Mouse (Mus musculus) kidney, embryonic 16.5 days (tissue): ENCODE results near the gene Ovol3. TPM values are rescaled to one million over a fixed set of nuclear protein-coding genes. Genes with fewer than 3 reads are reported as not detected.
A peak's percentile ranks its signal among the peaks of the same experiment; 100 is the strongest.

Experiments used
- ATAC-seq: fragments of 200-750 bp; cut with Nextera tagmentation; 2 replicates; pipeline ENCODE4 v1.8.0; 2017; ENCODE audit warnings: moderate TSS enrichment; ENCODE audit not compliant: low FRiP score, low TSS enrichment
- H3K27ac ChIP-seq: fragments of 300-500 bp; sonication (generic); 2 replicates; pipeline ENCODE4 v1.5.1; 2014; ENCODE audit warnings: low read length
- H3K27me3 ChIP-seq: fragments of 300-500 bp; sonication (generic); 2 replicates; pipeline ENCODE4 v1.6.1; 2014; ENCODE audit warnings: low read length, control low read depth, mixed read lengths; ENCODE audit not compliant: insufficient read depth
- H3K36me3 ChIP-seq: fragments of 300-500 bp; sonication (generic); 2 replicates; pipeline ENCODE4 v1.6.1; 2014; ENCODE audit warnings: low read length, control low read depth, mixed read lengths; ENCODE audit not compliant: insufficient read depth
- H3K4me1 ChIP-seq: fragments of 300-500 bp; sonication (generic); 2 replicates; pipeline ENCODE4 v1.6.1; 2014; ENCODE audit warnings: low read length, control low read depth, mixed read lengths; ENCODE audit not compliant: insufficient read depth
- H3K4me2 ChIP-seq: fragments of 300-500 bp; sonication (generic); replicated peaks from 2 replicates; pipeline ENCODE4 v1.6.1; 2014; ENCODE audit warnings: low read depth, low read length
- H3K4me3 ChIP-seq: fragments of 300-500 bp; sonication (generic); 2 replicates; pipeline ENCODE4 v1.5.1; 2014; ENCODE audit warnings: mild to moderate bottlenecking, low read length
- H3K9ac ChIP-seq: fragments of 300-500 bp; sonication (generic); replicated peaks from 2 replicates; pipeline ENCODE4 v1.6.1; 2014; ENCODE audit warnings: low read length
- H3K9me3 ChIP-seq: fragments of 300-500 bp; sonication (generic); 2 replicates; pipeline ENCODE4 v1.6.1; 2016; ENCODE audit warnings: low read length, control low read depth
- WGBS: fragments of 180-500 bp; shearing (Covaris S2); extraction: QIAGEN DNeasy Blood & Tissue Kit; methylation state at CpG from one replicate; pipeline ENCODE4 v1.1.7; 2014; 5-methylcytosine and 5-hydroxymethylcytosine counted together
- polyA plus RNA-seq: library from polyadenylated mRNA; unstranded; fragments of >200 nt; fragmentation: Nextera tagmentation; extraction: Ambion mirVana; gene quantifications from 2 replicates; pipeline ENCODE4 v1.2.1, GENCODE M21; 2015

Ovol3 gene
- polyA plus RNA-seq, 1 experiment from 2014 or later, result not detected

GRCm38 (mm10) chr7:30231669-30232454 lies 3.7 kb downstream of the Ovol3 start, which contains the start of the genes Polr2i and Tbcb:
Polr2i (plus strand) TSS chr7:30231948.
Tbcb (minus strand) TSS chr7:30232272.
- under 1% methylated on average over 67 of the region's 67 CpGs for WGBS
- peaks cover 17% of the 10 kb centered on the region for H3K36me3 ChIP-seq
- H3K4me2 ChIP-seq, result peak within 1 kb of the TSS; percentile 75
- H3K9ac ChIP-seq, result peak within 1 kb of the TSS; percentile 83
- H3K4me1 ChIP-seq, result peaks cover 17% of the 10 kb centered on the region
- no peaks in the 10 kb centered on the region for H3K9me3 ChIP-seq
- H3K27ac ChIP-seq, result peak within 1 kb of the TSS; percentile 98
- peak within 1 kb of the TSS; percentile 77 for H3K4me3 ChIP-seq
- ATAC-seq, result peak; percentile 95
- no peaks in the 10 kb centered on the region for H3K27me3 ChIP-seq

- Histone ChIP-seq H3K9ac (peak overlapping the region; percentile 83), H3K4me2 (peak overlapping the region; percentile 75), H3K27me3 (no peaks in the 10 kb centered on the region), H3K9me3 (no peaks in the 10 kb centered on the region), H3K27ac (no peak overlapping the region), H3K4me3 (peak overlapping the region; percentile 77), H3K36me3 (peaks cover 22% of the 10 kb centered on the region), H3K4me1 (peaks cover 17% of the 10 kb centered on the region)
- WGBS, result under 1% methylated on average over 16 of the region's 16 CpGs
- ATAC-seq, result no peak
These were observed 4.2 kb downstream of the Ovol3 start for GRCm38 (mm10) chr7:30231328-30231668.

DNA sequence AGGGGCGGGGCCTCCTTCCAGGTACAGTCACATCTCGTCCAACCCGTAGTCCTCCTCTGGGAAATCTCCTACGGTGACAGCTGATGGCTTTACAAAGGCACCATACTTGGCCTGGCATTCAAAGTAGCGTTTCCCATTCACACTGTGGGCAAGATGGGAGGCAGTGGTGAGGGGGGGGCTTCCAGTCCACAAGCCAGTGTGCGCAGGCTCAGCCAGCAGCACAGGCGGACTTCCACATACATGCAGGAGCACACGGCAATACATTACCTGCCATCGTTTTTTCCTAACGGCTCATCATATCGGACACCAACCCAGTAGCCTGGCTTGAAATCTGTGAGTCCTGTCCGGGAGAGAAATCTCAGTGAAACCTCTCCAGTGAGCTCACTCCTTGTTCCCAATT lies 11.3 kb downstream of the Ovol3 start:
- no peak overlapping the region for H3K27ac ChIP-seq
- no peak overlapping the region for H3K4me2 ChIP-seq
- ATAC-seq, result no peak
- H3K4me3 ChIP-seq, result no peak overlapping the region
- H3K4me1 ChIP-seq, result peaks cover 5% of the 10 kb centered on the region; the same call in 1 of the 2 replicates
- no peaks in the 10 kb centered on the region for H3K27me3 ChIP-seq
- no peaks in the 10 kb centered on the region for H3K9me3 ChIP-seq
- 95% methylated on average over 12 of the region's 12 CpGs for WGBS
- H3K9ac ChIP-seq, result no peak overlapping the region
- peaks cover 42% of the 10 kb centered on the region for H3K36me3 ChIP-seq

DNA sequence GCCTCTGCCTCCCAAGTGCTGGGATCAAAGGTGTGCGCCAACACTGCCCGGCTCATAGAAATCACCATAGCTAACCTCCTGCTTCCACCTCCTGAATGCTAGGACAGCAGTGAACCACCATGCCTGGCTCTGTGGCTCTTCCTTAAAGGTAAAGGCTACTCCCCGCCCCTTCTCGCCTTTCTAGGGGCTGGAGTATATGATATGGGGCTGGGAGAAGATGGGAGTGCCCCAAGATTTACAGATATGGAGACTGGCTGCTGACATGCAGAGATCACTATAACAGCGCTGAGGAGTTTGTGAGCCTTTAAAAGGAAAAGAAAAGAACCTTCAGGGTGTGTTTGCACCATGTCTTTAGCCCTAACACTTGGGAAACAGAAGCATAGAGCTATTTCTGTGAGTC lies 13.3 kb downstream of the Ovol3 start:
- Histone ChIP-seq H3K27ac (no peak overlapping the region), H3K27me3 (no peaks in the 10 kb centered on the region), H3K4me2 (no peak overlapping the region), H3K4me1 (peaks cover 10% of the 10 kb centered on the region; the same call in 1 of the 2 replicates), H3K36me3 (peaks cover 38% of the 10 kb centered on the region), H3K9me3 (no peaks in the 10 kb centered on the region), H3K4me3 (no peak overlapping the region), H3K9ac (no peak overlapping the region)
- ATAC-seq, result no peak
- WGBS, result 91% methylated on average over 5 of the region's 5 CpGs

DNA sequence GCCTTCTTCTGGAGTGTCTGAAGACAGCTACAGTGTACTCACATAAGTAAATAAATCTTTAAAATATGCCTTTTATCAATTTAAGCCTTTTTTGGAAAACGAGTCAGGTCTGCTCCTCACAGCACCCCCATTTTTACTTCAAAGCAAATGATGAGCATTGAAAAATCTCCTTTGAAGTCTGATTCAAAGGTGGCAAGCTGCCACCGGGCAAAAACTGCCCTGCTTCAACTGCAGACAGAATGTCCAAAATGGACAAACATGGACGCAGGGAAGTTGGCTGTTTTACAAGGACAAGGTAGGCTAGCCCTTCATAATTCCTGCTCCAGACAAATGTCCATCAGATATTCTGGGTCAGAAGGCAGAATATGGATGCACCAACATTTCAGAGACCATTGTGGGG lies 14.1 kb downstream of the Ovol3 start:
- Histone ChIP-seq H3K9me3 (no peaks in the 10 kb centered on the region), H3K9ac (no peak overlapping the region), H3K4me1 (peaks cover 10% of the 10 kb centered on the region; the same call in 1 of the 2 replicates), H3K27me3 (no peaks in the 10 kb centered on the region), H3K36me3 (peaks cover 30% of the 10 kb centered on the region), H3K4me2 (no peak overlapping the region), H3K4me3 (no peak overlapping the region), H3K27ac (no peak overlapping the region)
- 84% methylated on average over 3 of the region's 3 CpGs for WGBS
- ATAC-seq, result no peak

- Histone ChIP-seq H3K36me3 (peaks cover 20% of the 10 kb centered on the region), H3K9ac (peak overlapping the region; percentile 68), H3K9me3 (no peaks in the 10 kb centered on the region), H3K27ac (no peak overlapping the region; the same call in 1 of the 2 replicates), H3K4me1 (peaks cover 10% of the 10 kb centered on the region; the same call in 1 of the 2 replicates), H3K4me3 (peak overlapping the region; percentile 61), H3K27me3 (no peaks in the 10 kb centered on the region), H3K4me2 (peak overlapping the region; percentile 97)
- ATAC-seq, result 0 out of 2 replicates have a peak, but pooled peaks have one; percentile 35
- 15% methylated on average over 11 of the region's 11 CpGs for WGBS
These were observed 15.5 kb downstream of the Ovol3 start for GRCm38 (mm10) chr7:30220008-30220356.

- WGBS, result 1% methylated on average over 16 of the region's 16 CpGs
- ATAC-seq, result peak; percentile 80
- peak overlapping the region; percentile 81 for H3K27ac ChIP-seq
These were observed 16.1 kb downstream of the Ovol3 start for GRCm38 (mm10) chr7:30219293-30220007.

DNA sequence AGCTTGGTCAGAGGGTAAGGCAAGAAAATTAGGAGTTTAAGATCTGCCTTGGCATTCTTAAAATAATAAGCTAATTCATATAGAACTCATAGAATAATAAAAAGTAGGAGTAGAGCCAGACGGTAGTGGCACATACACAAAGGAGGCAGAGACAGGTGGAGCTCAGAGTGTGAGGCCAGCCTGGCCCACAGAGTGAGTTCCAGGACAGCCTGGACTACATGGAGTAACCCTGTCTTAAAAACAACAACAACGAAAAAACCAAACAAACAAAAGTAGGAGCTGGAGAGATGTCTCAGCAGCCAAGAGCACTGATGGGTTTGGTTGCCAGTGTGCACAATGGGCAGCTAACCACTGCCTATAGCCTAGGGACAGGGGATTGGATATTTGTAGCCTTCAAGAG lies 18.2 kb downstream of the Ovol3 start:
- Histone ChIP-seq H3K36me3 (no peaks in the 10 kb centered on the region), H3K9me3 (no peaks in the 10 kb centered on the region), H3K27me3 (no peaks in the 10 kb centered on the region), H3K4me1 (peaks cover 10% of the 10 kb centered on the region; the same call in 1 of the 2 replicates), H3K4me2 (no peak overlapping the region), H3K9ac (no peak overlapping the region), H3K27ac (no peak overlapping the region), H3K4me3 (no peak overlapping the region)
- ATAC-seq, result no peak; the same call in 1 of the 2 replicates
- WGBS, result 63% methylated on average over 2 of the region's 2 CpGs

More at GRCm38 (mm10) chr7:30219293-30220007, 16.1 kb downstream of the Ovol3 start:
- Histone ChIP-seq H3K4me3 (peak overlapping the region; percentile 61), H3K4me1 (peaks cover 10% of the 10 kb centered on the region; the same call in 1 of the 2 replicates), H3K9me3 (no peaks in the 10 kb centered on the region), H3K27me3 (no peaks in the 10 kb centered on the region), H3K4me2 (peak overlapping the region; percentile 97), H3K9ac (peak overlapping the region; percentile 68), H3K36me3 (peaks cover 18% of the 10 kb centered on the region)

DNA sequence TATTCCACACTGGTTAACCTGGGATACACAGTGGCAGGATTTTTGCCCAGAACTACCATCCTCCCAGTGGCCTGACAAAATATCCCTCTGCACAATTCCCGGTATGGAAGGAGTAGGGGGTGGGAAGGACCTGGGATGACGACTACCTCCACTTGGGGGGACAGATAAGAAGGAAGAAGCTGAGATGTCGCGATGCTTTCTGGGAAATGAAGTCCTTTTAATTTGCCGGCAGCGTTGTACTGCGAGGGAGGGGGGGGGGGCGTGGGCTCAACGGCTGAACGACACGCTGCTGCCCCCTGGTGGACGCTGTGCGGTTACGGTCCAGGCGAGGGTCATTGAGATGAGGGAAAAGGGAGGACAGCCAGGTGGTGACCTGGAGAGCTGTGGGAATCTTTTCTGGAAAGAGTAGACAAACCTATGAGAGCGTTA lies 18.8 kb downstream of the Ovol3 start:
- Histone ChIP-seq H3K4me1 (peaks cover 10% of the 10 kb centered on the region; the same call in 1 of the 2 replicates), H3K27me3 (no peaks in the 10 kb centered on the region), H3K4me2 (peak overlapping the region; percentile 39), H3K36me3 (no peaks in the 10 kb centered on the region), H3K27ac (no peak overlapping the region), H3K9me3 (no peaks in the 10 kb centered on the region), H3K4me3 (0 out of 2 replicates have a peak overlapping the region, but pooled peaks have one; percentile 6), H3K9ac (peak overlapping the region; percentile 23; the same call in 1 of the 2 replicates)
- under 1% methylated on average over 13 of the region's 16 CpGs for WGBS
- ATAC-seq, result peak; percentile 46
